Comparison of ENCODE assay signal across 8 mouse cellular contexts in the genomic region with DNA sequence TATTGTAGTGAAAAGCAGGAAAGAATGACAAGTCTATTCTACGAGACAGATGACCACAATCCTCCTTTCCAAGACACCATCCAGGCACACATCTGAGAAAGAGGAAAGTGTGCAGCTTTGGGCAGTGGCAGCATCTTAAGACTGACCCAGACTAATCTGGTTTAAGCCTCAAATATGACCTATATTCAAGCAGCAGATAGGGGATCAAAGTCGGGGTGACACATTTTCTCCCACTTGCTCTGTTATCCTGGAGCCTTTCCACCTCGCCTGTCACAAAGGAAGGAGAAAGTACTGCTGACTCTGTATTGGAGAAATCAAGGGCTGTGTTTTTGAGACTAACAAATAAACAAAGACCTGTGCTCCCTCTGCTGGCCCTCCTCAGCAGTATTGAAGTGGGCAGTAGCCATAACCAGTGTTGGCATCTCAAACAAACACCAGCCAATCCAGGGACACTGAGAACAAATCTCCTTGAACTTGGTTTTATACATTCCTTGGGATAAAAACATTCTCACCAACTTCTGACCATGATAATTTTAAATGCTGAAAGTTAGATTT. TPM values are rescaled to one million over a fixed set of nuclear protein-coding genes. Genes with fewer than 3 reads are reported as not detected.
DNase-seq lines count a peak whose midpoint lies in the region; ATAC-seq and TF ChIP-seq lines count a peak whose summit lies in the region.

No protein-coding gene starts in this region.

- no peak for TF ChIP-seq EP300 in lung, postnatal 0 days (IDR thresholded peaks at IDR 0.05)

- no peak overlapping the region for H3K9ac ChIP-seq in lung, postnatal 0 days (replicated peaks; ENCODE audit: low read depth)
- no peak overlapping the region for H3K9ac ChIP-seq in forebrain, embryonic 12.5 days

- no peaks in the 10 kb centered on the region for H3K36me3 ChIP-seq in lung, postnatal 0 days (ENCODE audit: insufficient read depth, low read length)
- no peaks in the 10 kb centered on the region for H3K36me3 ChIP-seq in forebrain, embryonic 12.5 days (replicated peaks)

- peak; percentile 19 for DNase-seq in gastrocnemius, postnatal 14 days
- DNase-seq in gastrocnemius, postnatal 36 days, result no peak
- peak; percentile 28 for DNase-seq in lung, postnatal 0 days (ENCODE audit: low spot score)
- DNase-seq in lung, postnatal 25 days (ENCODE audit: low spot score), result no peak
- peak; percentile 83 for DNase-seq in retina, postnatal 1 day
- no peak for DNase-seq in B cell, adult 2 months

- no peak for ATAC-seq in lung, postnatal 0 days
- peak; percentile 45 for ATAC-seq in forebrain, embryonic 12.5 days (ENCODE audit: low FRiP score)
- ATAC-seq in inflammation-experienced regulatory T-cells, adult 6 months, result no peak

- no peaks in the 10 kb centered on the region for H3K27me3 ChIP-seq in lung, postnatal 0 days (replicated peaks; ENCODE audit: insufficient read depth, low read length)
- no peaks in the 10 kb centered on the region for H3K27me3 ChIP-seq in forebrain, embryonic 12.5 days

- H3K9me3 ChIP-seq in lung, postnatal 0 days (ENCODE audit: low read length), result no peaks in the 10 kb centered on the region
- H3K9me3 ChIP-seq in forebrain, embryonic 12.5 days, result no peaks in the 10 kb centered on the region

- no peak overlapping the region for H3K4me3 ChIP-seq in lung, postnatal 0 days (ENCODE audit: low read depth, low read length)
- no peak overlapping the region for H3K4me3 ChIP-seq in forebrain, embryonic 12.5 days (replicated peaks)

- no peak overlapping the region for H3K4me2 ChIP-seq in lung, postnatal 0 days (replicated peaks; ENCODE audit: low read depth, low read length)
- no peak overlapping the region for H3K4me2 ChIP-seq in forebrain, embryonic 12.5 days

- intact Hi-C loops in gastrocnemius, postnatal 14 days (cut with DNase I; ENCODE audit: low total_unique reads), result no loop called here
- intact Hi-C loops in gastrocnemius, postnatal 36 days (cut with DNase I), result no loop called here

- TF ChIP-seq CTCF in lung, postnatal 0 days (IDR thresholded peaks at IDR 0.05), result peak; percentile 48

- no peaks in the 10 kb centered on the region for H3K4me1 ChIP-seq in lung, postnatal 0 days (ENCODE audit: insufficient read depth, low read depth, low read length)
- peaks cover 47% of the 10 kb centered on the region for H3K4me1 ChIP-seq in forebrain, embryonic 12.5 days

- no peak overlapping the region for H3K27ac ChIP-seq in lung, postnatal 0 days (ENCODE audit: low read length)
- peak overlapping the region; percentile 46; the same call in 1 of the 2 replicates for H3K27ac ChIP-seq in forebrain, embryonic 12.5 days

- 66% methylated on average over 3 of the region's 3 CpGs for WGBS in lung, postnatal 0 days
- WGBS in forebrain, embryonic 12.5 days, result 46% methylated on average over 3 of the region's 3 CpGs

RNA-seq across cellular contexts. Expression of gene Insm1, which starts 34.7 kb away (rescaled TPM):
- total RNA-seq in gastrocnemius, postnatal 14 days (2021), result not detected
- not detected for total RNA-seq in gastrocnemius, postnatal 36 days (2021)
- 0.06 TPM in 1 of 2 replicates, not detected in the other for polyA plus RNA-seq in lung, postnatal 0 days (2015; fragmentation: Nextera tagmentation; extraction: Ambion mirVana)
- polyA plus RNA-seq in forebrain, embryonic 12.5 days (2016; fragmentation: Nextera tagmentation; extraction: Ambion mirVana), result 11.9 and 13.4 TPM in 2 replicates
- polyA plus RNA-seq in inflammation-experienced regulatory T-cells, adult 6 months (2017; shearing (Covaris generic)), result not detected

Comparison
In these comparisons a context has a peak if more than half of its experiments do, and no peak if none do; other contexts are left out.
1. DNase-seq: peak in gastrocnemius, postnatal 14 days (single experiment), lung, postnatal 0 days (single experiment) and retina, postnatal 1 day (single experiment); none in gastrocnemius, postnatal 36 days (0 of 2), lung, postnatal 25 days (single experiment) and B cell, adult 2 months (0 of 2).
2. RNA of gene Insm1, which starts 34.7 kb away (polyA plus RNA-seq): 11.9 to 13.4 TPM in forebrain, embryonic 12.5 days; 0.06 TPM in lung, postnatal 0 days and not detected in inflammation-experienced regulatory T-cells, adult 6 months; every median in the first group is over 10 times any median in the second.